Mouse (Mus musculus): ENCODE measurements around the gene Hoga1. TPM values are rescaled to one million over a fixed set of nuclear protein-coding genes. Genes with fewer than 3 reads are reported as not detected.
A peak's percentile ranks its signal among the peaks of the same experiment; 100 is the strongest.

Gene Hoga1
- polyA plus RNA-seq, 1 experiment from 2014 or later = 70.5 TPM

- Histone ChIP-seq H3K27me3 (ENCODE audit: control insufficient read depth, insufficient read depth, low read depth, low read length) (no peaks in the 10 kb centered on the region), H3K9ac (ENCODE audit: low read depth, low read length) (peak overlapping the region; percentile 49; the same call in 1 of the 2 replicates), H3K36me3 (ENCODE audit: control insufficient read depth, insufficient read depth) (no peaks in the 10 kb centered on the region), H3K9me3 (replicated peaks; ENCODE audit: control insufficient read depth, low read length) (no peaks in the 10 kb centered on the region), H3K4me3 (ENCODE audit: low read depth, low read length) (peak overlapping the region; percentile 62), H3K27ac (ENCODE audit: low read length) (no peak overlapping the region), H3K4me1 (ENCODE audit: control insufficient read depth, low read depth, low read length) (peaks cover 19% of the 10 kb centered on the region), H3K4me2 (ENCODE audit: low read depth, low read length) (peak overlapping the region; percentile 77)
- no peak for ATAC-seq (ENCODE audit: low read depth)
- 12% methylated on average over 10 of the region's 10 CpGs for WGBS (ENCODE audit: insufficient replicate concordance)
These were observed 40.3 kb downstream of the Hoga1 start for GRCm38 (mm10) chr19:42085690-42086089.

GRCm38 (mm10) chr19:42086166-42086565 is 40.8 kb downstream of the Hoga1 start, which contains the start of gene Morn4:
Gene Morn4 (minus strand): TSS chr19:42086357.
- Histone ChIP-seq H3K9ac (ENCODE audit: low read depth, low read length) (peak within 1 kb of the TSS; percentile 49), H3K4me3 (ENCODE audit: low read depth, low read length) (peak within 1 kb of the TSS; percentile 62), H3K36me3 (ENCODE audit: control insufficient read depth, insufficient read depth) (no peaks in the 10 kb centered on the region), H3K27me3 (ENCODE audit: control insufficient read depth, insufficient read depth, low read depth, low read length) (no peaks in the 10 kb centered on the region), H3K27ac (ENCODE audit: low read length) (no peak within 1 kb of the TSS), H3K9me3 (replicated peaks; ENCODE audit: control insufficient read depth, low read length) (no peaks in the 10 kb centered on the region), H3K4me1 (ENCODE audit: control insufficient read depth, low read depth, low read length) (peaks cover 22% of the 10 kb centered on the region), H3K4me2 (ENCODE audit: low read depth, low read length) (peak within 1 kb of the TSS; percentile 77)
- ATAC-seq (ENCODE audit: low read depth) = no peak
- under 1% methylated on average over 21 of the region's 21 CpGs for WGBS (ENCODE audit: insufficient replicate concordance)

- Histone ChIP-seq H3K27me3 (ENCODE audit: control insufficient read depth, insufficient read depth, low read depth, low read length) (no peaks in the 10 kb centered on the region), H3K4me3 (ENCODE audit: low read depth, low read length) (peak overlapping the region; percentile 59), H3K4me1 (ENCODE audit: control insufficient read depth, low read depth, low read length) (peaks cover 30% of the 10 kb centered on the region), H3K9me3 (replicated peaks; ENCODE audit: control insufficient read depth, low read length) (no peaks in the 10 kb centered on the region), H3K27ac (ENCODE audit: low read length) (peak overlapping the region; percentile 97), H3K36me3 (ENCODE audit: control insufficient read depth, insufficient read depth) (no peaks in the 10 kb centered on the region), H3K4me2 (ENCODE audit: low read depth, low read length) (peak overlapping the region; percentile 86), H3K9ac (ENCODE audit: low read depth, low read length) (peak overlapping the region; percentile 60)
- WGBS (ENCODE audit: insufficient replicate concordance) = 16% methylated on average over 14 of the region's 14 CpGs
- no peak for ATAC-seq (ENCODE audit: low read depth)
These were observed 43.8 kb downstream of the Hoga1 start for GRCm38 (mm10) chr19:42089103-42089747.

- Histone ChIP-seq H3K4me3 (ENCODE audit: low read depth, low read length) (peak within 1 kb of the TSS; percentile 97), H3K4me1 (ENCODE audit: control insufficient read depth, low read depth, low read length) (peaks cover 30% of the 10 kb centered on the region), H3K9me3 (replicated peaks; ENCODE audit: control insufficient read depth, low read length) (no peaks in the 10 kb centered on the region), H3K27me3 (ENCODE audit: control insufficient read depth, insufficient read depth, low read depth, low read length) (no peaks in the 10 kb centered on the region), H3K36me3 (ENCODE audit: control insufficient read depth, insufficient read depth) (no peaks in the 10 kb centered on the region; the same call in 1 of the 2 replicates), H3K27ac (ENCODE audit: low read length) (peak within 1 kb of the TSS; percentile 97), H3K9ac (ENCODE audit: low read depth, low read length) (peak within 1 kb of the TSS; percentile 92), H3K4me2 (ENCODE audit: low read depth, low read length) (peak within 1 kb of the TSS; percentile 95)
- peak; percentile 97 for ATAC-seq (ENCODE audit: low read depth)
- under 1% methylated on average over 51 of the region's 55 CpGs for WGBS (ENCODE audit: insufficient replicate concordance)
These were observed 44.6 kb downstream of the Hoga1 start, which contains the start of gene Pi4k2a for GRCm38 (mm10) chr19:42089748-42090595. Gene Pi4k2a (plus strand): TSS chr19:42090470.

GRCm38 (mm10) chr19:42090637-42091141 is 45.3 kb downstream of the Hoga1 start:
- peak overlapping the region; percentile 92 for H3K9ac ChIP-seq (ENCODE audit: low read depth, low read length)
- H3K4me2 ChIP-seq (ENCODE audit: low read depth, low read length) = peak overlapping the region; percentile 95
- 1% methylated on average over 52 of the region's 52 CpGs for WGBS (ENCODE audit: insufficient replicate concordance)
- H3K27ac ChIP-seq (ENCODE audit: low read length) = peak overlapping the region; percentile 91
- H3K4me3 ChIP-seq (ENCODE audit: low read depth, low read length) = peak overlapping the region; percentile 97
- H3K9me3 ChIP-seq (replicated peaks; ENCODE audit: control insufficient read depth, low read length) = no peaks in the 10 kb centered on the region
- H3K4me1 ChIP-seq (ENCODE audit: control insufficient read depth, low read depth, low read length) = peaks cover 29% of the 10 kb centered on the region
- no peaks in the 10 kb centered on the region for H3K27me3 ChIP-seq (ENCODE audit: control insufficient read depth, insufficient read depth, low read depth, low read length)
- ATAC-seq (ENCODE audit: low read depth) = peak; percentile 35
- no peaks in the 10 kb centered on the region; the same call in 1 of the 2 replicates for H3K36me3 ChIP-seq (ENCODE audit: control insufficient read depth, insufficient read depth)

GRCm38 (mm10) chr19:42099406-42099805 is 54.0 kb downstream of the Hoga1 start:
- no peak overlapping the region for H3K9ac ChIP-seq (ENCODE audit: low read depth, low read length)
- no peak overlapping the region for H3K4me2 ChIP-seq (ENCODE audit: low read depth, low read length)
- no peak overlapping the region for H3K27ac ChIP-seq (ENCODE audit: low read length)
- no peaks in the 10 kb centered on the region for H3K4me1 ChIP-seq (ENCODE audit: control insufficient read depth, low read depth, low read length)
- H3K27me3 ChIP-seq (ENCODE audit: control insufficient read depth, insufficient read depth, low read depth, low read length) = no peaks in the 10 kb centered on the region
- WGBS (ENCODE audit: insufficient replicate concordance) = 70% methylated on average over 3 of the region's 3 CpGs
- no peaks in the 10 kb centered on the region for H3K9me3 ChIP-seq (replicated peaks; ENCODE audit: control insufficient read depth, low read length)
- H3K36me3 ChIP-seq (ENCODE audit: control insufficient read depth, insufficient read depth) = no peaks in the 10 kb centered on the region; the same call in 1 of the 2 replicates
- ATAC-seq (ENCODE audit: low read depth) = no peak
- no peak overlapping the region for H3K4me3 ChIP-seq (ENCODE audit: low read depth, low read length)

GRCm38 (mm10) chr19:42104681-42105080 is 59.3 kb downstream of the Hoga1 start:
- 85% methylated on average over 9 of the region's 9 CpGs for WGBS (ENCODE audit: insufficient replicate concordance)
- H3K9ac ChIP-seq (ENCODE audit: low read depth, low read length) = no peak overlapping the region
- H3K27me3 ChIP-seq (ENCODE audit: control insufficient read depth, insufficient read depth, low read depth, low read length) = no peaks in the 10 kb centered on the region
- H3K4me3 ChIP-seq (ENCODE audit: low read depth, low read length) = no peak overlapping the region
- no peaks in the 10 kb centered on the region for H3K36me3 ChIP-seq (ENCODE audit: control insufficient read depth, insufficient read depth)
- H3K4me1 ChIP-seq (ENCODE audit: control insufficient read depth, low read depth, low read length) = no peaks in the 10 kb centered on the region
- H3K9me3 ChIP-seq (replicated peaks; ENCODE audit: control insufficient read depth, low read length) = no peaks in the 10 kb centered on the region
- no peak overlapping the region for H3K27ac ChIP-seq (ENCODE audit: low read length)
- no peak overlapping the region for H3K4me2 ChIP-seq (ENCODE audit: low read depth, low read length)
- no peak for ATAC-seq (ENCODE audit: low read depth)

- no peak overlapping the region for H3K4me2 ChIP-seq (ENCODE audit: low read depth, low read length)
- WGBS (ENCODE audit: insufficient replicate concordance) = 67% methylated on average over 4 of the region's 4 CpGs
- H3K27me3 ChIP-seq (ENCODE audit: control insufficient read depth, insufficient read depth, low read depth, low read length) = no peaks in the 10 kb centered on the region
- no peak overlapping the region for H3K9ac ChIP-seq (ENCODE audit: low read depth, low read length)
- H3K4me1 ChIP-seq (ENCODE audit: control insufficient read depth, low read depth, low read length) = no peaks in the 10 kb centered on the region
- H3K4me3 ChIP-seq (ENCODE audit: low read depth, low read length) = no peak overlapping the region
- H3K27ac ChIP-seq (ENCODE audit: low read length) = no peak overlapping the region
- no peaks in the 10 kb centered on the region for H3K9me3 ChIP-seq (replicated peaks; ENCODE audit: control insufficient read depth, low read length)
- no peak for ATAC-seq (ENCODE audit: low read depth)
- peaks cover 4% of the 10 kb centered on the region; the same call in 1 of the 2 replicates for H3K36me3 ChIP-seq (ENCODE audit: control insufficient read depth, insufficient read depth)
These were observed 70.4 kb downstream of the Hoga1 start for GRCm38 (mm10) chr19:42115783-42116335.
